Mouse (Mus musculus) layer of hippocampus, adult 18-20 months (tissue): ENCODE results near the gene Acd. TPM values are rescaled to one million over a fixed set of nuclear protein-coding genes. Genes with fewer than 3 reads are reported as not detected.

Experiments
- DNase-seq, 2 experiments: peaks; one replicate each; pipeline ENCODE4 v3.0.0; 2022; ENCODE audit warnings: low spot score in 2 of 2
- total RNA-seq, 2 experiments: library from RNA; stranded (reverse); gene quantifications; 2 replicates each; pipeline ENCODE4 v1.2.3; 2021

Gene Acd
- total RNA-seq, 2 experiments from 2014 or later, result 46.1 to 47.4 TPM

- no peak for DNase-seq
Observed at GRCm38 (mm10) chr8:105661167-105661566, 39.7 kb downstream of the Acd start.

GRCm38 (mm10) chr8:105657641-105658040, 43.3 kb downstream of the Acd start:
- no peak for DNase-seq

GRCm38 (mm10) chr8:105648929-105649328, 52.0 kb downstream of the Acd start:
- DNase-seq, result no peak

Other genes with a start within 250 kb of the Acd start
- gene Tppp3, start 229.6 kb downstream of the Acd start, total RNA-seq, result 10 to 100 TPM; 54.8 to 58.5 TPM
- gene Zdhhc1, start 204.2 kb downstream of the Acd start, total RNA-seq, result 10 to 100 TPM; 31.9 to 34.2 TPM
- not detected for gene Hsd11b2, start 182.3 kb downstream of the Acd start, total RNA-seq
- 100 to 1,000 TPM; 280 to 300 TPM for gene Atp6v0d1, start 135.1 kb downstream of the Acd start, total RNA-seq
- 10 to 100 TPM; 89.8 to 92.1 TPM for gene Ripor1, start 95.8 kb downstream of the Acd start, total RNA-seq
- gene Ctcf, start 64.5 kb downstream of the Acd start, total RNA-seq, result 10 to 100 TPM; 80.7 to 84.5 TPM
- not detected for gene Agrp, start 63.7 kb downstream of the Acd start, total RNA-seq
- gene Carmil2, start 14.8 kb downstream of the Acd start, total RNA-seq, result 10 to 100 TPM; 78.4 to 80.3 TPM
- gene Pard6a, start within 50 bp of the Acd start, total RNA-seq, result 10 to 100 TPM; 34.0 to 34.7 TPM
- under 1 TPM in 1 of 2 experiments, not detected in 1; 0.27 TPM for gene 4933405L10Rik, start 6.6 kb upstream of the Acd start, total RNA-seq
- gene Enkd1, start 7.1 kb upstream of the Acd start, total RNA-seq, result 1 to 10 TPM; 8.8 to 9.6 TPM
- gene Gfod2, start 57.6 kb upstream of the Acd start, total RNA-seq, result 10 to 100 TPM; 19.0 to 23.3 TPM
- gene Ranbp10, start 126.2 kb upstream of the Acd start, total RNA-seq, result 10 to 100 TPM; 24.7 to 25.7 TPM
- under 1 TPM in 1 of 2 experiments, not detected in 1; 0.25 TPM for gene Tsnaxip1, start 126.6 kb upstream of the Acd start, total RNA-seq
- 10 to 100 TPM; 12.6 to 12.9 TPM for gene Cenpt, start 152.2 kb upstream of the Acd start, total RNA-seq
- gene Thap11, start 154.0 kb upstream of the Acd start, total RNA-seq, result 10 to 100 TPM; 43.0 to 46.5 TPM
- 10 to 100 TPM; 29.0 to 41.5 TPM for gene Nutf2, start 159.5 kb upstream of the Acd start, total RNA-seq
- gene Edc4, start 179.8 kb upstream of the Acd start, total RNA-seq, result 10 to 100 TPM; 63.6 to 67.4 TPM
- under 1 TPM; 0.57 to 0.99 TPM for gene Nrn1l, start 192.5 kb upstream of the Acd start, total RNA-seq
- 1 to 10 TPM; 6.5 to 7.3 TPM for gene Pskh1, start 199.3 kb upstream of the Acd start, total RNA-seq
- gene Ctrl, start 232.8 kb upstream of the Acd start, total RNA-seq, result 1 to 10 TPM; 1.1 to 1.8 TPM
- gene Psmb10, start 237.3 kb upstream of the Acd start, total RNA-seq, result 10 to 100 TPM; 62.5 to 74.3 TPM
- gene Lcat, start 242.3 kb upstream of the Acd start, total RNA-seq, result 10 to 100 TPM; 31.7 to 38.4 TPM